Mouse (Mus musculus) neural tube, embryonic 14.5 days (tissue): ENCODE data around the gene Tefm. TPM values are rescaled to one million over a fixed set of nuclear protein-coding genes. Genes with fewer than 3 reads are reported as not detected.

Experiments used
- ATAC-seq: fragments of 200-750 bp; cut with Nextera tagmentation; 2 replicates; pipeline ENCODE4 v1.8.0; 2017; ENCODE audit warnings: low read depth, mild to moderate bottlenecking, moderate TSS enrichment, moderate library complexity
- H3K27ac ChIP-seq: fragments of 300-500 bp; sonication (generic); 2 replicates; pipeline ENCODE4 v1.5.1; 2014; ENCODE audit warnings: low read depth, mild to moderate bottlenecking, control low read depth, low read length, moderate library complexity, mixed read lengths
- H3K27me3 ChIP-seq: fragments of 300-500 bp; sonication (generic); 2 replicates; pipeline ENCODE4 v1.6.1; 2014; ENCODE audit warnings: low read length; ENCODE audit not compliant: control insufficient read depth, insufficient read depth
- H3K36me3 ChIP-seq: fragments of 300-500 bp; sonication (generic); 2 replicates; pipeline ENCODE4 v1.6.1; 2014; ENCODE audit warnings: low read length, mixed read lengths; ENCODE audit not compliant: control insufficient read depth, insufficient read depth
- H3K4me1 ChIP-seq: fragments of 300-500 bp; sonication (generic); 2 replicates; pipeline ENCODE4 v1.6.1; 2014; ENCODE audit warnings: low read length; ENCODE audit not compliant: control insufficient read depth, insufficient read depth
- H3K4me2 ChIP-seq: fragments of 300-500 bp; sonication (generic); 2 replicates; pipeline ENCODE4 v1.6.1; 2014; ENCODE audit warnings: mild to moderate bottlenecking, low read depth, low read length, control low read depth
- H3K4me3 ChIP-seq: fragments of 300-500 bp; sonication (generic); 2 replicates; pipeline ENCODE4 v1.5.1; 2014; ENCODE audit warnings: low read depth, low read length, control low read depth, mixed read lengths
- H3K9ac ChIP-seq: fragments of 300-500 bp; sonication (generic); replicated peaks from 2 replicates; pipeline ENCODE4 v1.6.1; 2014; ENCODE audit warnings: low read depth, mild to moderate bottlenecking, control low read depth, low read length, mixed read lengths
- H3K9me3 ChIP-seq: fragments of 300-500 bp; sonication (generic); 2 replicates; pipeline ENCODE4 v1.6.1; 2016; ENCODE audit warnings: low read length; ENCODE audit not compliant: control insufficient read depth
- WGBS: fragments of 180-500 bp; shearing (Covaris S2); extraction: QIAGEN DNeasy Blood & Tissue Kit; methylation state at CpG from one replicate; pipeline ENCODE4 v1.1.7; 2014; 5-methylcytosine and 5-hydroxymethylcytosine counted together
- polyA plus RNA-seq: library from polyadenylated mRNA; unstranded; fragments of >200 nt; fragmentation: Nextera tagmentation; extraction: Ambion mirVana; gene quantifications from 2 replicates; pipeline ENCODE4 v1.2.1, GENCODE M21; 2014

Tefm gene
- polyA plus RNA-seq, 1 experiment from 2014 or later = 22.9 TPM

GRCm38 (mm10) chr11:80176911-80177895 lies 35.2 kb upstream of the Tefm start:
- no peaks in the 10 kb centered on the region for H3K36me3 ChIP-seq
- no peak overlapping the region for H3K9ac ChIP-seq
- WGBS = 78% methylated on average over 11 of the region's 11 CpGs
- H3K27ac ChIP-seq = no peak overlapping the region
- ATAC-seq = no peak
- no peaks in the 10 kb centered on the region for H3K4me1 ChIP-seq
- no peaks in the 10 kb centered on the region for H3K9me3 ChIP-seq
- H3K4me2 ChIP-seq = no peak overlapping the region
- H3K27me3 ChIP-seq = no peaks in the 10 kb centered on the region
- no peak overlapping the region for H3K4me3 ChIP-seq

GRCm38 (mm10) chr11:80173963-80174670 lies 32.1 kb upstream of the Tefm start:
- Histone ChIP-seq H3K4me1 (no peaks in the 10 kb centered on the region), H3K9ac (no peak overlapping the region), H3K27ac (no peak overlapping the region), H3K27me3 (no peaks in the 10 kb centered on the region), H3K36me3 (no peaks in the 10 kb centered on the region), H3K4me2 (no peak overlapping the region), H3K9me3 (no peaks in the 10 kb centered on the region), H3K4me3 (no peak overlapping the region)
- no peak for ATAC-seq
- WGBS = 83% methylated on average over 11 of the region's 11 CpGs

GRCm38 (mm10) chr11:80171884-80172283 lies 29.9 kb upstream of the Tefm start:
- 73% methylated on average over 4 of the region's 4 CpGs for WGBS
- H3K4me1 ChIP-seq = no peaks in the 10 kb centered on the region
- H3K27ac ChIP-seq = no peak overlapping the region
- H3K27me3 ChIP-seq = no peaks in the 10 kb centered on the region
- H3K4me2 ChIP-seq = no peak overlapping the region
- H3K4me3 ChIP-seq = no peak overlapping the region
- H3K9ac ChIP-seq = no peak overlapping the region
- no peaks in the 10 kb centered on the region for H3K36me3 ChIP-seq
- H3K9me3 ChIP-seq = no peaks in the 10 kb centered on the region
- ATAC-seq = no peak

GRCm38 (mm10) chr11:80170351-80170750 lies 28.4 kb upstream of the Tefm start:
- H3K9me3 ChIP-seq = no peaks in the 10 kb centered on the region
- H3K36me3 ChIP-seq = no peaks in the 10 kb centered on the region
- H3K4me1 ChIP-seq = no peaks in the 10 kb centered on the region
- ATAC-seq = no peak
- no peak overlapping the region for H3K9ac ChIP-seq
- H3K4me3 ChIP-seq = no peak overlapping the region
- no peaks in the 10 kb centered on the region for H3K27me3 ChIP-seq
- no peak overlapping the region for H3K27ac ChIP-seq
- 80% methylated on average over 5 of the region's 5 CpGs for WGBS
- H3K4me2 ChIP-seq = no peak overlapping the region

GRCm38 (mm10) chr11:80169629-80170028 lies 27.7 kb upstream of the Tefm start:
- Histone ChIP-seq H3K27me3 (no peaks in the 10 kb centered on the region), H3K4me1 (no peaks in the 10 kb centered on the region), H3K4me2 (no peak overlapping the region), H3K9ac (no peak overlapping the region), H3K9me3 (no peaks in the 10 kb centered on the region), H3K27ac (no peak overlapping the region), H3K4me3 (no peak overlapping the region), H3K36me3 (no peaks in the 10 kb centered on the region)
- 87% methylated on average over 3 of the region's 3 CpGs for WGBS
- no peak for ATAC-seq

- no peak for ATAC-seq
- Histone ChIP-seq H3K4me2 (no peak overlapping the region), H3K36me3 (no peaks in the 10 kb centered on the region), H3K4me3 (no peak overlapping the region), H3K4me1 (no peaks in the 10 kb centered on the region), H3K27me3 (no peaks in the 10 kb centered on the region), H3K9me3 (no peaks in the 10 kb centered on the region), H3K27ac (no peak overlapping the region), H3K9ac (no peak overlapping the region)
- 71% methylated on average over 4 of the region's 4 CpGs for whole genome bisulfite sequencing
Measured at GRCm38 (mm10) chr11:80168611-80169249, 26.8 kb upstream of the Tefm start.

GRCm38 (mm10) chr11:80168121-80168520 lies 26.1 kb upstream of the Tefm start:
- no peak overlapping the region for H3K27ac ChIP-seq
- no peaks in the 10 kb centered on the region for H3K27me3 ChIP-seq
- H3K9ac ChIP-seq = no peak overlapping the region
- no peaks in the 10 kb centered on the region for H3K9me3 ChIP-seq
- H3K4me1 ChIP-seq = no peaks in the 10 kb centered on the region
- H3K4me3 ChIP-seq = no peak overlapping the region
- WGBS = 90% methylated on average over 9 of the region's 9 CpGs
- no peak for ATAC-seq
- no peak overlapping the region for H3K4me2 ChIP-seq
- no peaks in the 10 kb centered on the region for H3K36me3 ChIP-seq

- WGBS = 63% methylated on average over 2 of the region's 2 CpGs
- no peak overlapping the region for H3K4me2 ChIP-seq
- H3K9me3 ChIP-seq = no peaks in the 10 kb centered on the region
- H3K4me3 ChIP-seq = no peak overlapping the region
- ATAC-seq = no peak
- no peak overlapping the region for H3K9ac ChIP-seq
- no peaks in the 10 kb centered on the region for H3K4me1 ChIP-seq
- no peaks in the 10 kb centered on the region for H3K27me3 ChIP-seq
- no peaks in the 10 kb centered on the region for H3K36me3 ChIP-seq
- H3K27ac ChIP-seq = no peak overlapping the region
Measured at GRCm38 (mm10) chr11:80164224-80164623, 22.2 kb upstream of the Tefm start.
